9 mouse cellular contexts compared by ENCODE assay signal in genomic region chr11:68553981-68554471, GRCm38 (mm10). TPM values are rescaled to one million over a fixed set of nuclear protein-coding genes. Genes with fewer than 3 reads are reported as not detected.
DNase-seq lines count a peak whose midpoint lies in the region; ATAC-seq and TF ChIP-seq lines count a peak whose summit lies in the region.
"Had no signal": no experiment of that assay in that cellular context is flagged by ENCODE, and none has a peak within 500 bp of the region (broad histone marks: within the 10 kb centered on the region; RNA-seq: fewer than 3 reads in every experiment).

No protein-coding gene starts in this region.

- no peaks in the 10 kb centered on the region for H3K27me3 ChIP-seq in intestine, embryonic 14.5 days (replicated peaks; ENCODE audit: control insufficient read depth, insufficient read depth, low read length)
- H3K27me3 ChIP-seq in intestine, embryonic 15.5 days (replicated peaks): 0 out of 2 replicates have a peak, but pooled peaks cover 3% of the 10 kb centered on the region
- 0 out of 2 replicates have a peak, but pooled peaks cover 6% of the 10 kb centered on the region for H3K27me3 ChIP-seq in heart, postnatal 0 days (ENCODE audit: control insufficient read depth, insufficient read depth, low read length)
- no peaks in the 10 kb centered on the region for H3K27me3 ChIP-seq in small intestine, adult 2 months (ENCODE audit: control insufficient read depth, insufficient read depth, low read length)
- peaks cover 4% of the 10 kb centered on the region for H3K27me3 ChIP-seq in forebrain, embryonic 11.5 days (ENCODE audit: control insufficient read depth, insufficient read depth, low read length)

- TF ChIP-seq EP300 in heart, postnatal 0 days (IDR thresholded peaks at IDR 0.05; ENCODE audit: low read depth): no peak

- H3K4me1 ChIP-seq in intestine, embryonic 14.5 days (replicated peaks; ENCODE audit: control insufficient read depth, insufficient read depth, low read length): no peaks in the 10 kb centered on the region
- H3K4me1 ChIP-seq in intestine, embryonic 15.5 days (replicated peaks): no peaks in the 10 kb centered on the region
- peaks cover 6% of the 10 kb centered on the region; the same call in 1 of the 2 replicates for H3K4me1 ChIP-seq in heart, postnatal 0 days (ENCODE audit: control insufficient read depth, insufficient read depth)
- peaks cover 9% of the 10 kb centered on the region for H3K4me1 ChIP-seq in small intestine, adult 2 months (ENCODE audit: control insufficient read depth, insufficient read depth, insufficient read length, low read length)
- H3K4me1 ChIP-seq in forebrain, embryonic 11.5 days (replicated peaks; ENCODE audit: control insufficient read depth, insufficient read depth, low read length): 0 out of 2 replicates have a peak, but pooled peaks cover 2% of the 10 kb centered on the region

- H3K27ac ChIP-seq in intestine, embryonic 14.5 days (ENCODE audit: low read depth): no peak overlapping the region
- no peak overlapping the region for H3K27ac ChIP-seq in intestine, embryonic 15.5 days
- no peak overlapping the region for H3K27ac ChIP-seq in heart, postnatal 0 days (ENCODE audit: low read depth)
- H3K27ac ChIP-seq in small intestine, adult 2 months (ENCODE audit: insufficient read depth, low read depth, low read length): no peak overlapping the region
- no peak overlapping the region for H3K27ac ChIP-seq in forebrain, embryonic 11.5 days (ENCODE audit: low read depth, low read length)

- no peaks in the 10 kb centered on the region for H3K36me3 ChIP-seq in intestine, embryonic 14.5 days (ENCODE audit: control insufficient read depth, insufficient read depth, low read length)
- no peaks in the 10 kb centered on the region for H3K36me3 ChIP-seq in intestine, embryonic 15.5 days
- H3K36me3 ChIP-seq in heart, postnatal 0 days (replicated peaks; ENCODE audit: control insufficient read depth, insufficient read depth, low read length): no peaks in the 10 kb centered on the region
- no peaks in the 10 kb centered on the region for H3K36me3 ChIP-seq in small intestine, adult 2 months (ENCODE audit: control insufficient read depth, insufficient read depth, low read length)
- no peaks in the 10 kb centered on the region for H3K36me3 ChIP-seq in forebrain, embryonic 11.5 days (ENCODE audit: control insufficient read depth, insufficient read depth, low read length)

- TF ChIP-seq CTCF in heart, postnatal 0 days (IDR thresholded peaks at IDR 0.05; ENCODE audit: low read depth): peak; percentile 58
- peak; percentile 30; the same call in 1 of the 2 replicates for TF ChIP-seq CTCF in small intestine, adult 2 months (IDR thresholded peaks at IDR 0.05; ENCODE audit: extremely low read depth, insufficient read length, insufficient replicate concordance, low read depth, low read length)

- 42% methylated on average over 8 of the region's 8 CpGs for WGBS in intestine, embryonic 14.5 days
- 36% methylated on average over 8 of the region's 8 CpGs for WGBS in intestine, embryonic 15.5 days
- WGBS in heart, postnatal 0 days: 21% methylated on average over 8 of the region's 8 CpGs
- WGBS in small intestine, adult 2 months: 16% methylated on average over 8 of the region's 8 CpGs
- 40% methylated on average over 8 of the region's 8 CpGs for WGBS in forebrain, embryonic 11.5 days

- H3K9ac ChIP-seq in intestine, embryonic 14.5 days (ENCODE audit: low read length): no peak overlapping the region
- H3K9ac ChIP-seq in intestine, embryonic 15.5 days: no peak overlapping the region
- no peak overlapping the region for H3K9ac ChIP-seq in heart, postnatal 0 days (replicated peaks; ENCODE audit: low read depth, low read length)
- H3K9ac ChIP-seq in forebrain, embryonic 11.5 days (ENCODE audit: low read length): no peak overlapping the region

- no peak for ATAC-seq in intestine, embryonic 14.5 days (replicated peaks; ENCODE audit: low FRiP score, low TSS enrichment, low read depth)
- no peak for ATAC-seq in intestine, embryonic 15.5 days
- ATAC-seq in heart, postnatal 0 days (ENCODE audit: insufficient read depth, low read depth): peak; percentile 63
- ATAC-seq in forebrain, embryonic 11.5 days (replicated peaks; ENCODE audit: low FRiP score): no peak

- DNase-seq in intestine, embryonic 14.5 days (ENCODE audit: low spot score): peak; percentile 67
- DNase-seq in B cell, adult 2 months: peak; percentile 66 to 69
- peak; percentile 26 for DNase-seq in adipocyte (ENCODE audit: low spot score)
- DNase-seq in heart, postnatal 0 days (ENCODE audit: low spot score): peak; percentile 34
- DNase-seq in forebrain, embryonic 11.5 days (ENCODE audit: low spot score): no peak
- DNase-seq in urinary bladder, postnatal 4 days (ENCODE audit: low spot score in 2 of 2): no peak

- H3K4me3 ChIP-seq in intestine, embryonic 14.5 days (ENCODE audit: low read depth, low read length): no peak overlapping the region
- no peak overlapping the region for H3K4me3 ChIP-seq in intestine, embryonic 15.5 days (replicated peaks)
- no peak overlapping the region for H3K4me3 ChIP-seq in heart, postnatal 0 days (ENCODE audit: low read depth, low read length)
- no peak overlapping the region for H3K4me3 ChIP-seq in small intestine, adult 2 months (ENCODE audit: low read depth, low read length)
- H3K4me3 ChIP-seq in forebrain, embryonic 11.5 days (ENCODE audit: low read depth, low read length): no peak overlapping the region

- H3K9me3 ChIP-seq in intestine, embryonic 14.5 days (ENCODE audit: control insufficient read depth, low read length): no peaks in the 10 kb centered on the region
- no peaks in the 10 kb centered on the region for H3K9me3 ChIP-seq in intestine, embryonic 15.5 days
- H3K9me3 ChIP-seq in heart, postnatal 0 days (replicated peaks; ENCODE audit: control insufficient read depth, low read length): no peaks in the 10 kb centered on the region
- H3K9me3 ChIP-seq in forebrain, embryonic 11.5 days (ENCODE audit: control insufficient read depth, low read length): no peaks in the 10 kb centered on the region

- H3K4me2 ChIP-seq in intestine, embryonic 14.5 days (ENCODE audit: low read length): no peak overlapping the region
- no peak overlapping the region for H3K4me2 ChIP-seq in intestine, embryonic 15.5 days (replicated peaks)
- H3K4me2 ChIP-seq in heart, postnatal 0 days (ENCODE audit: low read depth, low read length): no peak overlapping the region
- H3K4me2 ChIP-seq in forebrain, embryonic 11.5 days (ENCODE audit: low read depth, low read length, severe bottlenecking): no peak overlapping the region

- no peak for TF ChIP-seq POLR2A in small intestine, adult 2 months (IDR thresholded peaks at IDR 0.05; ENCODE audit: low read depth, low read length)

RNA-seq across cellular contexts. Expression of gene Mfsd6l, which starts 2.0 kb away (rescaled TPM):
- 1.7 and 2.2 TPM in 2 replicates for polyA plus RNA-seq in intestine, embryonic 14.5 days (2014; fragmentation: Nextera tagmentation; extraction: Ambion mirVana)
- polyA plus RNA-seq in intestine, embryonic 15.5 days (2015; fragmentation: Nextera tagmentation; extraction: Ambion mirVana): 4.3 and 4.7 TPM in 2 replicates
- total RNA-seq in heart, postnatal 0 days (2014; rRNA removed; ENCODE audit: low replicate concordance): 0.08 TPM in 1 of 2 replicates, not detected in the other
- polyA plus RNA-seq in heart, postnatal 0 days (2015; fragmentation: Nextera tagmentation; extraction: Ambion mirVana): 0.08 and 0.27 TPM in 2 replicates
- 6.9 and 20.4 TPM in 2 replicates for polyA plus RNA-seq in small intestine, adult 2 months (2012; rRNA removed)
- not detected in 2 replicates for polyA plus RNA-seq in forebrain, embryonic 11.5 days (2014; fragmentation: Nextera tagmentation; extraction: Ambion mirVana)
- total RNA-seq: left cerebral cortex, adult 18-20 months had no signal

RNA-seq across cellular contexts. Expression of gene Ccdc42, which starts 32.8 kb away (rescaled TPM):
- polyA plus RNA-seq in intestine, embryonic 14.5 days (2014; fragmentation: Nextera tagmentation; extraction: Ambion mirVana): 0.32 TPM in 2 replicates
- 0.21 and 0.25 TPM in 2 replicates for polyA plus RNA-seq in intestine, embryonic 15.5 days (2015; fragmentation: Nextera tagmentation; extraction: Ambion mirVana)
- 1.4 TPM in 1 of 2 replicates, not detected in the other for total RNA-seq in heart, postnatal 0 days (2014; rRNA removed; ENCODE audit: low replicate concordance)
- polyA plus RNA-seq in heart, postnatal 0 days (2015; fragmentation: Nextera tagmentation; extraction: Ambion mirVana): 0.45 and 0.55 TPM in 2 replicates
- polyA plus RNA-seq in small intestine, adult 2 months (2012; rRNA removed): 0.20 and 1.6 TPM in 2 replicates
- polyA plus RNA-seq in forebrain, embryonic 11.5 days (2014; fragmentation: Nextera tagmentation; extraction: Ambion mirVana): 0.51 and 0.87 TPM in 2 replicates

RNA-seq across cellular contexts. Expression of gene Pik3r6, which starts 51.2 kb away (rescaled TPM):
- polyA plus RNA-seq in intestine, embryonic 14.5 days (2014; fragmentation: Nextera tagmentation; extraction: Ambion mirVana): 2.8 and 3.3 TPM in 2 replicates
- polyA plus RNA-seq in intestine, embryonic 15.5 days (2015; fragmentation: Nextera tagmentation; extraction: Ambion mirVana): 2.1 and 2.4 TPM in 2 replicates
- total RNA-seq in heart, postnatal 0 days (2014; rRNA removed; ENCODE audit: low replicate concordance): 5.4 and 8.8 TPM in 2 replicates
- 4.7 and 5.0 TPM in 2 replicates for polyA plus RNA-seq in heart, postnatal 0 days (2015; fragmentation: Nextera tagmentation; extraction: Ambion mirVana)
- polyA plus RNA-seq in small intestine, adult 2 months (2012; rRNA removed): 1.6 and 2.1 TPM in 2 replicates
- 1.6 and 1.9 TPM in 2 replicates for polyA plus RNA-seq in forebrain, embryonic 11.5 days (2014; fragmentation: Nextera tagmentation; extraction: Ambion mirVana)

Comparison
In these comparisons a context has a peak if more than half of its experiments do, and no peak if none do; other contexts are left out.
1. DNase-seq: peak in intestine, embryonic 14.5 days (single experiment), B cell, adult 2 months (2 of 2), adipocyte (single experiment) and heart, postnatal 0 days (single experiment); none in forebrain, embryonic 11.5 days (single experiment) and urinary bladder, postnatal 4 days (0 of 2).